Mouse (Mus musculus): ENCODE measurements around the gene Prex1.
A peak's percentile ranks its signal among the peaks of the same experiment; 100 is the strongest.

Prex1 gene

GRCm38 (mm10) chr2:166685824-166686223 is 27.8 kb downstream of the Prex1 start:
- DNase-seq (ENCODE audit: low spot score), result no peak

GRCm38 (mm10) chr2:166683885-166684544 is 29.6 kb downstream of the Prex1 start:
- no peak for DNase-seq (ENCODE audit: low spot score)

GRCm38 (mm10) chr2:166682866-166683265 is 30.8 kb downstream of the Prex1 start:
- DNase-seq (ENCODE audit: low spot score), result no peak

- DNase-seq (ENCODE audit: low spot score), result no peak
These were observed 34.5 kb downstream of the Prex1 start for GRCm38 (mm10) chr2:166678959-166679759.

- DNase-seq (ENCODE audit: low spot score), result no peak
These were observed 36.7 kb downstream of the Prex1 start for GRCm38 (mm10) chr2:166676933-166677332.

GRCm38 (mm10) chr2:166676498-166676897 is 37.1 kb downstream of the Prex1 start:
- DNase-seq (ENCODE audit: low spot score), result no peak

- no peak for DNase-seq (ENCODE audit: low spot score)
These were observed 37.8 kb downstream of the Prex1 start for GRCm38 (mm10) chr2:166675588-166676444.

- no peak for DNase-seq (ENCODE audit: low spot score)
These were observed 38.9 kb downstream of the Prex1 start for GRCm38 (mm10) chr2:166674693-166675092.

- no peak for DNase-seq (ENCODE audit: low spot score)
These were observed 39.7 kb downstream of the Prex1 start for GRCm38 (mm10) chr2:166673951-166674350.

GRCm38 (mm10) chr2:166672171-166672965 is 41.3 kb downstream of the Prex1 start:
- DNase-seq (ENCODE audit: low spot score), result no peak

- no peak for DNase-seq (ENCODE audit: low spot score)
These were observed 42.0 kb downstream of the Prex1 start for GRCm38 (mm10) chr2:166671614-166672013.

- DNase-seq (ENCODE audit: low spot score), result no peak
These were observed 42.6 kb downstream of the Prex1 start for GRCm38 (mm10) chr2:166671019-166671418.

- DNase-seq (ENCODE audit: low spot score), result no peak
These were observed 43.7 kb downstream of the Prex1 start for GRCm38 (mm10) chr2:166669922-166670321.

GRCm38 (mm10) chr2:166667790-166668695 is 45.6 kb downstream of the Prex1 start:
- DNase-seq (ENCODE audit: low spot score), result peak; percentile 24

- no peak for DNase-seq (ENCODE audit: low spot score)
These were observed 47.5 kb downstream of the Prex1 start for GRCm38 (mm10) chr2:166666175-166666574.

- no peak for DNase-seq (ENCODE audit: low spot score)
These were observed 48.2 kb downstream of the Prex1 start for GRCm38 (mm10) chr2:166665244-166665922.

- no peak for DNase-seq (ENCODE audit: low spot score)
These were observed 49.1 kb downstream of the Prex1 start for GRCm38 (mm10) chr2:166664506-166664905.

GRCm38 (mm10) chr2:166663250-166663961 is 50.2 kb downstream of the Prex1 start:
- DNase-seq (ENCODE audit: low spot score), result no peak

GRCm38 (mm10) chr2:166662595-166663160 is 51.0 kb downstream of the Prex1 start:
- DNase-seq (ENCODE audit: low spot score), result no peak

Data from MN1 (cell line).